Mouse (Mus musculus): Measurements from ENCODE around the gene Cadm3.

Cadm3 gene

GRCm38 (mm10) chr1:173359590-173360290 is 7.8 kb downstream of the Cadm3 start:
- intact Hi-C loops (cut with DNase I): no loop called here

DNA sequence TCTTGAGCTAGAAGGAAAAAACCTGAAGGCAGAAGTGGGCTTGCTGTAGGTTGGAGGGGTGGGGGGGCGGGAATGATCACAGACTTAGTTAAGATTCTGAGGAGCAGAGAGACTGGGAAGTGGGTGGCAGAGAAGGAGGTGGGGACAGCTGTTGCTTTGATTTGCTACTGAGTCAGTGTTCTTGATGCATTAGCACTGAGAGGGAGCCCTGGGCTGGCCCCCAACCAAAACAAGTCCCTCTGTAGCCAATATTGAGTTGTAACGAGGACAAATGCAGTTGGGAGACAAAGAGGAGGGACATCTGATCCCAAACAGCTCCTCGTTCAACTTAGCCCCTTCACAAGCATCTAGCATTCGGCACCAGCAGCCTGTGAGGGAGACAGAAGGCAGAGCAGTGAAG is 9.7 kb downstream of the Cadm3 start:
- intact Hi-C loops (cut with DNase I): no loop called here

- intact Hi-C loops (cut with DNase I): no loop called here
Measured at GRCm38 (mm10) chr1:173356699-173357098, 10.8 kb downstream of the Cadm3 start.

DNA sequence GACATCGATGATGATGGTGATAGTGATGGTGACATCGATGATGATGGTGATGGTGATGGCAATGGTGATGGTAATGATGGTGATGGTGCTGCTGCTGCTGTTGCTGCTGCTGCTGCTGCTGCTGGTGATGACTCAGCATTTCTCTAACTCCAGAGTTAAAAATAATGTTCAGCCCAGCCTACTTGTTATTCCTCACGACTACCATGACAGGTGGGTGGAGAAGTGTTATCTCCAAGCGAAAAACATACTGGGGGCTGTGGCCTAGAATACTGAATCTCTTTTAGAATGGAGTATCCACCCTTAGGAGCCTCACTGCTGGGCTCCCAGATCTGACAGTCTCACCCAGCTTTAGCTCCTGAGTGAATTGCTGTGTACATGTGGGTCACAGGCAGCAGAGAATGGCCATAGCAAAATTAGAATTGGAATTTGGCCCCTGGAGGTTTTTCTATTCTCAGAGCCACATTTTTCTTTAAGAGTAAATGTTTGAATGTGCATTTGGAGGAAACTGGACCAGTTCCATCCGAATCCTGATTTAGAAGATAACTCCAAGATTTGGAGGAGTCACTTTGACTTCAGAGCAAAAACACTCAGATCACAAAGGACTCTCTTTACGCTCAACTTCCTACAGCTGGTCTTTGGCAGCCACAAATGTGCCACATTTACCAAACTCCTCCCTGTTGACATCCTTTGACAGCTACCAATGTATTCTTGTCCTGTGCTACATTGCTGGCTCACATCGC is 12.2 kb downstream of the Cadm3 start:
- intact Hi-C loops (cut with DNase I): no loop called here

- intact Hi-C loops (cut with DNase I): no loop called here
Measured at GRCm38 (mm10) chr1:173350372-173350957, 17.0 kb downstream of the Cadm3 start, which contains the start of gene Aim2. Aim2 (plus strand) TSS chr1:173350879.

DNA sequence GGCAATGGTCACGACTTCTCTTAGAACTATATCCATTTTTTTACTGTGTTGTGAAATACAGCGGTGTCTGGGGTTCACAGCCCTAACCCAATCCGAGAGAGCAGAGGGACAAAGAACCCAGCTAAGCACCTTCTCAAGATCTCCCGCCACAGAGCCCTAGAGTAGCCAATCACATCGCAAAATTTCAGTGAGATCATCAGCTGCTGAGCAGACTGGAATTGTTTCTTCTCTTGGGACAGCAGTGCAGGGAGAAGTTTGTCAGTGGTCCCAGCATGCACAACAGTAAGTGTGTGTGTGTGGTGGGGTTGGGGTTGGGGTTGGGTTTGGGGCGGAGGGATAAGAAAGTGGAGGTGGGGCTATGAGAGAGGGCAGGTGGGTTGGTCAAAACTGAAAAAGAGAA is 17.5 kb downstream of the Cadm3 start:
- intact Hi-C loops (cut with DNase I): no loop called here

GRCm38 (mm10) chr1:173349192-173349591 is 18.3 kb downstream of the Cadm3 start:
- intact Hi-C loops (cut with DNase I): no loop called here

DNA sequence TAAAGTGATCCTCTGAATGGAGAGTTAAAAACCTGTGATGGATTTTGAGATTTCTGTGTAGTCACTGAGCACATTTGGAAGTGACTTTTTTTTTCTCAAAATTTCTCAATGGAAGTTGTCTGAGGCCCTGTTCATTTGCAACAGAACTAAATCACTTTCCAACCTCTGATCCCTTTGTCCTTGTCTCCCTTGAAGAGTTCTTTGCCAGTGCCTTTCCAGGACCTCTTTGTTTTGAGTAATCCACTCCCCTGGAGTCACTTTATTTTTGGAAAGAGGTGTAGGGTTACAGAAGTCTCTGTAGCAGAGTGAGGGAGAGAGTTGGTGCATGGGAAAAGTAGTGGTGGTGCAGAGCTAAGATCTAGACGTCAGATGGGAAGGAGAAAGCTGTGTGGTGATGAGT is 19.0 kb downstream of the Cadm3 start:
- intact Hi-C loops (cut with DNase I): no loop called here

GRCm38 (mm10) chr1:173345112-173345511 is 22.4 kb downstream of the Cadm3 start:
- intact Hi-C loops (cut with DNase I): no loop called here

- intact Hi-C loops (cut with DNase I): no loop called here
Measured at GRCm38 (mm10) chr1:173343934-173344333, 23.6 kb downstream of the Cadm3 start.

GRCm38 (mm10) chr1:173342425-173342824 is 25.1 kb downstream of the Cadm3 start:
- intact Hi-C loops (cut with DNase I): no loop called here

- intact Hi-C loops (cut with DNase I): loop anchor here (5.0 kb wide), 1 partner anchor 58 kb away; no protein-coding TSS in a partner anchor
Measured at GRCm38 (mm10) chr1:173339543-173339942, 28.0 kb downstream of the Cadm3 start.

GRCm38 (mm10) chr1:173337008-173337407 is 30.5 kb downstream of the Cadm3 start:
- intact Hi-C loops (cut with DNase I): loop anchor here (5.0 kb wide), 1 partner anchor 60 kb away; no protein-coding TSS in a partner anchor

- intact Hi-C loops (cut with DNase I): loop anchor here (5.0 kb wide), 1 partner anchor 61 kb away; no protein-coding TSS in a partner anchor
Measured at GRCm38 (mm10) chr1:173335903-173336302, 31.6 kb downstream of the Cadm3 start.

DNA sequence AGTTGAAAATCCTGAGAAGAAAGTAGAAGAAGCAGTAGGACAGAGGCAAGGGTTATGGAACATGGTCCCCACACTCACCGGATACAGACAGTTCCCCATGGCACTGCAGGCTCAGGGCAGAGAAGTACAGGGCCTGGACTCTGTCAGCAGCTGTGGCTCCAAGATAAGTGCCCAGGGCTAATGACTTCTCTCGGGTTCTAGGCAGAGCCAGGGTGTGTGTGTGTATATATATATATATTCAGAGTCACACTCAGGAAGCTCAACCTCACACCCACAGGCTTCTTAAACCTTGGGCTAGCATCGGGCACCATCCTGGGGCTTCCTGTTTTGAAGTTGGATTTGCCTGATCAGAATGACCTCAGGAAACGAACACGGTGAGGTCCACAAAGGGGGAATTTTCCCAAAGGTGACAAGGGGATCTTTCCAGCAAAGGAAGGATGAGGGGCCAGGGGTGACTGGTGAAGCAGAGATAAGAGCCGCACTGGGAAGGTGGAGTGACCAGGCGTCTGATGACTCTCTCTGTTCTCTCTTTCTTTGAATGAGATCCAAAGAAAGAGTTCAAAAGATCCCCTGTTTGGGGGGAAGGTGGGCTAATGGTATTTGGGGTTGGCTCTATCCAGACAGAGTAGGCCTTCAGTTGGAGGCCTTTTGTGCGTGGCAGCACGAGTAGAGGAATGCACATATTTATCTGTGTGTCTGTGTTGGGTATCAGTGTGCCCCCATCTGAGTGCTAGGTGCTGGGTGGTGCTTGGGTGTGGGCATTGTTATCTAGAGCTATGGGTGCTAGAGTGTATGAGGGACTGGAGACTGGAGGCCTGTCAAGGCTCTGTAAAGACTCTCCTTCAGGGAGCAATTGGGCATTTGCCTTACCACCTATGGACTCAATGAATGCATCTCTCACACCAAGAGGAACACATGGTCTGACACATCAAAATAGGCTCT is 33.9 kb downstream of the Cadm3 start, which contains the start of gene Ackr1:
Gene Ackr1, minus strand, starts transcription at position 439 of the 942 bp plus-strand sequence.
- intact Hi-C loops (cut with DNase I): no loop called here

- intact Hi-C loops (cut with DNase I): no loop called here
Measured at GRCm38 (mm10) chr1:173332418-173332817, 35.1 kb downstream of the Cadm3 start.

DNA sequence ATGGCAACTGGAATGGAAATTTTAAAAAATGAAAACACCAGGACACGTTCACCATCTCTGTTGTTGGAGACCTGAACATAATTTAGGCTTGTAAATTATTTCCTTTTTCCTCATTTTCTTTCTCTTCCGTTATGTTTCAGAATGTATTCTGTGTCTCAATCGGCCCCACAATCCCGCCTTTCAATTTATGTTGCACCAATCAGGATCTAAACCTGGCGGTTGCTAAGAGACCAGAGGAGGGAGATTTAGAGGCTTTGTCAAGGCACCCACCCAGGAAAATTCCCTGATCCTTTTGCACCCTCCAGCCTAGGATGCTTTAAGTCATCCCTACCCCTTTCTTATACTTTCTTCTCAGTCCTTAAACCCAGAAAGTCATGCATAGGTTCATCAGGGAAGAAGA is 37.8 kb downstream of the Cadm3 start:
- intact Hi-C loops (cut with DNase I): no loop called here

- intact Hi-C loops (cut with DNase I): no loop called here
Measured at GRCm38 (mm10) chr1:173329185-173329584, 38.3 kb downstream of the Cadm3 start.

GRCm38 (mm10) chr1:173328446-173328845 is 39.0 kb downstream of the Cadm3 start:
- intact Hi-C loops (cut with DNase I): no loop called here

DNA sequence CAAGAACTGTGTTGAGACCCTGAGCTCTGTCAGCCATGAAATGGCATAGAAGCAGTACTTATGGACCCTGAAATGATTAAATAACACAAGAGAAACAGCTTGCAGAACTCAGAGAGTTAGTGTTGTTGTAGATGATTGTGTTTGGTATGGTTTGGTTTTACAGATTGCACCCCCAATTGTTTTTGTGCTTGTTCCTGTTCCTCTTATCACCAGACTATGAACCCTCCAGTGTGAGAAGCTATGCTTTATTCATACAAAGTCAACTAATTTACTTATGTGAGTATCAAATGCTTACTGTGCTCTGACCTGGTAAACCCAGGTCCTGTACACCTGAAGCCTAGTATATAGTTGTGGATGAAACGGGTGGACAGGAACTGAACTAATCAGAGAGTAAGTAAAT is 40.9 kb downstream of the Cadm3 start:
- intact Hi-C loops (cut with DNase I): no loop called here

- intact Hi-C loops (cut with DNase I): no loop called here
Measured at GRCm38 (mm10) chr1:173325395-173325794, 42.1 kb downstream of the Cadm3 start.

Data from adrenal gland (tissue).